Mouse (Mus musculus) leukemia stem cell, adult 10-12 weeks (primary cell): ENCODE results near the gene Vmn2r104. TPM values are rescaled to one million over a fixed set of nuclear protein-coding genes. Genes with fewer than 3 reads are reported as not detected.

Source experiments
- polyA plus RNA-seq: library from polyadenylated mRNA; stranded (reverse); fragments of >175 nt; gene quantifications from 2 replicates; pipeline ENCODE4 v1.2.3, GENCODE M21; 2012; ENCODE audit warnings: low replicate concordance

Gene Vmn2r104
- polyA plus RNA-seq: not detected in 2 replicates

DNA sequence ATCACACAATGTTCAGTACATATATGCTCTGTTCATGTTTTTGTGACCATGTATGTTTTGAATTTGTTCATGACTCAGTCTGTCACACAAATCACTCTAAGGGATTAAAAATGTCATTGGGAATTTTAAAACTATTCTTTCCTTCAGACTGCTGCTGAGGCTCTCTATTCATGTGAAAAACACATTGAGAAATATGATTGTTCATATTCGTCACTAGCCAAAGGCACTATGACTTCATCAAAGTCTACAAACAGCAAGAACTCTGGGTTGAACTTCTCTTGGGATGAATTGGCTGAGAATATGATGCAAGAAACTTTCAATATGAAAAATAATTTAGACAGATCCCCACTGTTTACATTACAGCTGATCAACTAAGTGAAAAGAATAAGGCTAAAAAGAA, at the start of gene Vmn2r104:
Gene Vmn2r104 (minus strand): TSS at position 101 of the 400 bp plus-strand sequence.

Other genes with a start within 250 kb of the Vmn2r104 start
- not detected in 2 replicates for gene Fpr-rs7, start 65.9 kb upstream of the Vmn2r104 start, polyA plus RNA-seq
- not detected in 2 replicates for gene Fpr-rs6, start 134.8 kb upstream of the Vmn2r104 start, polyA plus RNA-seq
- not detected in 2 replicates for gene Vmn2r105, start 186.7 kb upstream of the Vmn2r104 start, polyA plus RNA-seq
- gene Vmn2r106, start 237.2 kb upstream of the Vmn2r104 start, polyA plus RNA-seq: not detected in 2 replicates